Mouse (Mus musculus): ENCODE results near the gene Id2. TPM values are rescaled to one million over a fixed set of nuclear protein-coding genes. Genes with fewer than 3 reads are reported as not detected.

Gene Id2
- total RNA-seq, 2 experiments from 2014 or later, result 6.5 to 8.0 TPM

GRCm38 (mm10) chr12:25110682-25111078 lies 13.7 kb upstream of the Id2 start:
- no peak for DNase-seq
- intact Hi-C loops (cut with DNase I; ENCODE audit: low total_unique reads), result no loop called here

- intact Hi-C loops (cut with DNase I; ENCODE audit: low total_unique reads), result no loop called here
- no peak for DNase-seq
These were observed 13.2 kb upstream of the Id2 start for GRCm38 (mm10) chr12:25109971-25110681.

- DNase-seq, result no peak
- intact Hi-C loops (cut with DNase I; ENCODE audit: low total_unique reads), result no loop called here
These were observed 11.9 kb upstream of the Id2 start for GRCm38 (mm10) chr12:25108865-25109264.

- DNase-seq, result no peak
- intact Hi-C loops (cut with DNase I; ENCODE audit: low total_unique reads), result no loop called here
These were observed 7.6 kb upstream of the Id2 start for GRCm38 (mm10) chr12:25104541-25104940.

GRCm38 (mm10) chr12:25103911-25104310 lies 7.0 kb upstream of the Id2 start:
- intact Hi-C loops (cut with DNase I; ENCODE audit: low total_unique reads), result no loop called here
- DNase-seq, result no peak

- intact Hi-C loops (cut with DNase I; ENCODE audit: low total_unique reads), result no loop called here
- peak; percentile 39 for DNase-seq
These were observed 4.4 kb upstream of the Id2 start for GRCm38 (mm10) chr12:25101389-25101788.

GRCm38 (mm10) chr12:25100411-25101217 lies 3.7 kb upstream of the Id2 start:
- intact Hi-C loops (cut with DNase I; ENCODE audit: low total_unique reads), result no loop called here
- peak; percentile 65 for DNase-seq

- peak; percentile 24 for DNase-seq
- intact Hi-C loops (cut with DNase I; ENCODE audit: low total_unique reads), result loop anchor here (10.0 kb wide), 1 partner anchor 975 kb away; no protein-coding TSS in a partner anchor
These were observed 2.8 kb upstream of the Id2 start for GRCm38 (mm10) chr12:25099563-25100408.

GRCm38 (mm10) chr12:25099313-25099562 lies 2.3 kb upstream of the Id2 start:
- intact Hi-C loops (cut with DNase I; ENCODE audit: low total_unique reads), result loop anchor here (10.0 kb wide), 1 partner anchor 976 kb away; no protein-coding TSS in a partner anchor
- DNase-seq, result peak; percentile 49

GRCm38 (mm10) chr12:25098561-25099312 lies 1.8 kb upstream of the Id2 start:
- peak; percentile 93 for DNase-seq
- intact Hi-C loops (cut with DNase I; ENCODE audit: low total_unique reads), result loop anchor here (10.0 kb wide), 1 partner anchor 976 kb away; no protein-coding TSS in a partner anchor

- no peak for DNase-seq
- intact Hi-C loops (cut with DNase I; ENCODE audit: low total_unique reads), result loop anchor here (10.0 kb wide), 1 partner anchor 977 kb away; no protein-coding TSS in a partner anchor
These were observed 1.2 kb upstream of the Id2 start for GRCm38 (mm10) chr12:25098161-25098550.

- intact Hi-C loops (cut with DNase I; ENCODE audit: low total_unique reads), result loop anchor here (10.0 kb wide), 1 partner anchor 977 kb away; no protein-coding TSS in a partner anchor
- DNase-seq, result no peak
These were observed 545 bp upstream of the Id2 start for GRCm38 (mm10) chr12:25097210-25098160.

GRCm38 (mm10) chr12:25096640-25097051 lies 294 bp downstream of the Id2 start:
- intact Hi-C loops (cut with DNase I; ENCODE audit: low total_unique reads), result loop anchor here (10.0 kb wide), 1 partner anchor 978 kb away; no protein-coding TSS in a partner anchor
- DNase-seq, result no peak

GRCm38 (mm10) chr12:25095974-25096639 lies 833 bp downstream of the Id2 start:
- intact Hi-C loops (cut with DNase I; ENCODE audit: low total_unique reads), result loop anchor here (10.0 kb wide), 1 partner anchor 979 kb away; no protein-coding TSS in a partner anchor
- peak; percentile 96 for DNase-seq

GRCm38 (mm10) chr12:25095538-25095937 lies 1.4 kb downstream of the Id2 start:
- intact Hi-C loops (cut with DNase I; ENCODE audit: low total_unique reads), result loop anchor here (10.0 kb wide), 1 partner anchor 979 kb away; no protein-coding TSS in a partner anchor
- no peak for DNase-seq

- intact Hi-C loops (cut with DNase I; ENCODE audit: low total_unique reads), result loop anchor here (5.0 to 10.0 kb wide), 2 partner anchors 322 to 980 kb away; no protein-coding TSS in a partner anchor
- no peak for DNase-seq
These were observed 2.1 kb downstream of the Id2 start for GRCm38 (mm10) chr12:25094621-25095521.

Data from gastrocnemius, postnatal 14 days (tissue).